Mouse (Mus musculus): ENCODE data around the gene D130043K22Rik. TPM values are rescaled to one million over a fixed set of nuclear protein-coding genes. Genes with fewer than 3 reads are reported as not detected.

D130043K22Rik gene
- polyA plus RNA-seq, 1 experiment from 2014 or later, result 8.2 TPM

- ATAC-seq (ENCODE audit: low FRiP score, low read depth), result no peak
- Histone ChIP-seq H3K27me3 (no peaks in the 10 kb centered on the region), H3K36me3 (peaks cover 7% of the 10 kb centered on the region; the same call in 1 of the 2 replicates), H3K4me2 (no peak overlapping the region), H3K9me3 (no peaks in the 10 kb centered on the region), H3K27ac (replicated peaks) (no peak overlapping the region), H3K9ac (no peak overlapping the region), H3K4me3 (no peak overlapping the region), H3K4me1 (replicated peaks) (peaks cover 8% of the 10 kb centered on the region)
- WGBS, result 83% methylated on average over 3 of the region's 3 CpGs
Measured at GRCm38 (mm10) chr13:24839831-24840230, 5.1 kb upstream of the D130043K22Rik start.

- H3K4me1 ChIP-seq (replicated peaks), result peaks cover 18% of the 10 kb centered on the region
- no peak overlapping the region for H3K4me2 ChIP-seq
- H3K9ac ChIP-seq, result no peak overlapping the region
- H3K9me3 ChIP-seq, result no peaks in the 10 kb centered on the region
- H3K4me3 ChIP-seq, result no peak overlapping the region
- ATAC-seq (ENCODE audit: low FRiP score, low read depth), result no peak
- no peaks in the 10 kb centered on the region for H3K27me3 ChIP-seq
- no peak overlapping the region for H3K27ac ChIP-seq (replicated peaks)
- WGBS, result 91% methylated on average over 3 of the region's 3 CpGs
- H3K36me3 ChIP-seq, result peaks cover 7% of the 10 kb centered on the region; the same call in 1 of the 2 replicates
Measured at GRCm38 (mm10) chr13:24841702-24842101, 3.2 kb upstream of the D130043K22Rik start.

- Histone ChIP-seq H3K9ac (no peak overlapping the region), H3K4me2 (no peak overlapping the region), H3K27ac (replicated peaks) (no peak overlapping the region), H3K36me3 (no peaks in the 10 kb centered on the region), H3K27me3 (no peaks in the 10 kb centered on the region), H3K9me3 (no peaks in the 10 kb centered on the region), H3K4me1 (replicated peaks) (peaks cover 18% of the 10 kb centered on the region), H3K4me3 (no peak overlapping the region)
- 88% methylated on average over 4 of the region's 4 CpGs for WGBS
- ATAC-seq (ENCODE audit: low FRiP score, low read depth), result no peak
Measured at GRCm38 (mm10) chr13:24849318-24849717, 4.4 kb downstream of the D130043K22Rik start.

- no peaks in the 10 kb centered on the region for H3K4me1 ChIP-seq (replicated peaks)
- H3K9me3 ChIP-seq, result no peaks in the 10 kb centered on the region
- H3K4me3 ChIP-seq, result no peak overlapping the region
- WGBS, result 90% methylated on average over 2 of the region's 2 CpGs
- no peak for ATAC-seq (ENCODE audit: low FRiP score, low read depth)
- H3K9ac ChIP-seq, result no peak overlapping the region
- no peaks in the 10 kb centered on the region for H3K36me3 ChIP-seq
- H3K4me2 ChIP-seq, result no peak overlapping the region
- no peaks in the 10 kb centered on the region for H3K27me3 ChIP-seq
- no peak overlapping the region for H3K27ac ChIP-seq (replicated peaks)
Measured at GRCm38 (mm10) chr13:24851989-24852388, 7.1 kb downstream of the D130043K22Rik start.

GRCm38 (mm10) chr13:24852570-24852969 is 7.6 kb downstream of the D130043K22Rik start:
- Histone ChIP-seq H3K4me1 (replicated peaks) (no peaks in the 10 kb centered on the region), H3K4me3 (no peak overlapping the region), H3K27me3 (no peaks in the 10 kb centered on the region), H3K9ac (no peak overlapping the region), H3K36me3 (no peaks in the 10 kb centered on the region), H3K27ac (replicated peaks) (no peak overlapping the region), H3K4me2 (no peak overlapping the region), H3K9me3 (no peaks in the 10 kb centered on the region)
- 82% methylated on average over 3 of the region's 3 CpGs for WGBS
- no peak for ATAC-seq (ENCODE audit: low FRiP score, low read depth)

GRCm38 (mm10) chr13:24859115-24859514 is 14.2 kb downstream of the D130043K22Rik start:
- no peak overlapping the region for H3K9ac ChIP-seq
- H3K27me3 ChIP-seq, result no peaks in the 10 kb centered on the region
- no peak for ATAC-seq (ENCODE audit: low FRiP score, low read depth)
- no peaks in the 10 kb centered on the region for H3K36me3 ChIP-seq
- H3K4me2 ChIP-seq, result no peak overlapping the region
- H3K4me1 ChIP-seq (replicated peaks), result no peaks in the 10 kb centered on the region
- no peak overlapping the region for H3K27ac ChIP-seq (replicated peaks)
- no peak overlapping the region for H3K4me3 ChIP-seq
- no peaks in the 10 kb centered on the region for H3K9me3 ChIP-seq

- Histone ChIP-seq H3K36me3 (no peaks in the 10 kb centered on the region), H3K4me2 (no peak overlapping the region), H3K27ac (replicated peaks) (no peak overlapping the region), H3K27me3 (no peaks in the 10 kb centered on the region), H3K9ac (no peak overlapping the region), H3K4me1 (replicated peaks) (no peaks in the 10 kb centered on the region), H3K9me3 (no peaks in the 10 kb centered on the region), H3K4me3 (no peak overlapping the region)
- 86% methylated on average over 12 of the region's 12 CpGs for WGBS
- no peak for ATAC-seq (ENCODE audit: low FRiP score, low read depth)
Measured at GRCm38 (mm10) chr13:24861084-24861483, 16.1 kb downstream of the D130043K22Rik start.

GRCm38 (mm10) chr13:24862021-24862420 is 17.1 kb downstream of the D130043K22Rik start:
- no peak overlapping the region for H3K9ac ChIP-seq
- no peaks in the 10 kb centered on the region for H3K27me3 ChIP-seq
- H3K27ac ChIP-seq (replicated peaks), result no peak overlapping the region
- H3K4me2 ChIP-seq, result no peak overlapping the region
- ATAC-seq (ENCODE audit: low FRiP score, low read depth), result no peak
- H3K36me3 ChIP-seq, result no peaks in the 10 kb centered on the region
- H3K4me1 ChIP-seq (replicated peaks), result no peaks in the 10 kb centered on the region
- H3K4me3 ChIP-seq, result no peak overlapping the region
- no peaks in the 10 kb centered on the region for H3K9me3 ChIP-seq
- WGBS, result 77% methylated on average over 7 of the region's 7 CpGs

GRCm38 (mm10) chr13:24862520-24862919 is 17.6 kb downstream of the D130043K22Rik start:
- Histone ChIP-seq H3K4me1 (replicated peaks) (no peaks in the 10 kb centered on the region), H3K27me3 (no peaks in the 10 kb centered on the region), H3K36me3 (no peaks in the 10 kb centered on the region), H3K4me3 (no peak overlapping the region), H3K4me2 (no peak overlapping the region), H3K27ac (replicated peaks) (no peak overlapping the region), H3K9me3 (no peaks in the 10 kb centered on the region), H3K9ac (no peak overlapping the region)
- 64% methylated on average over 7 of the region's 7 CpGs for WGBS
- no peak for ATAC-seq (ENCODE audit: low FRiP score, low read depth)

- no peak overlapping the region for H3K27ac ChIP-seq (replicated peaks)
- no peaks in the 10 kb centered on the region for H3K4me1 ChIP-seq (replicated peaks)
- H3K27me3 ChIP-seq, result no peaks in the 10 kb centered on the region
- no peak overlapping the region for H3K4me2 ChIP-seq
- no peaks in the 10 kb centered on the region for H3K9me3 ChIP-seq
- H3K4me3 ChIP-seq, result no peak overlapping the region
- no peak for ATAC-seq (ENCODE audit: low FRiP score, low read depth)
- no peaks in the 10 kb centered on the region for H3K36me3 ChIP-seq
- no peak overlapping the region for H3K9ac ChIP-seq
- 69% methylated on average over 9 of the region's 9 CpGs for WGBS
Measured at GRCm38 (mm10) chr13:24866430-24867402, 21.8 kb downstream of the D130043K22Rik start.

- Histone ChIP-seq H3K9me3 (no peaks in the 10 kb centered on the region), H3K27me3 (no peaks in the 10 kb centered on the region), H3K4me2 (no peak overlapping the region), H3K36me3 (no peaks in the 10 kb centered on the region; the same call in 1 of the 2 replicates), H3K4me1 (replicated peaks) (no peaks in the 10 kb centered on the region), H3K9ac (no peak overlapping the region), H3K4me3 (no peak overlapping the region), H3K27ac (replicated peaks) (no peak overlapping the region)
- ATAC-seq (ENCODE audit: low FRiP score, low read depth), result no peak
- WGBS, result 96% methylated on average over 10 of the region's 10 CpGs
Measured at GRCm38 (mm10) chr13:24867789-24868188, 22.9 kb downstream of the D130043K22Rik start.

GRCm38 (mm10) chr13:24868233-24868632 is 23.3 kb downstream of the D130043K22Rik start:
- Histone ChIP-seq H3K27me3 (no peaks in the 10 kb centered on the region), H3K4me3 (no peak overlapping the region), H3K4me1 (replicated peaks) (no peaks in the 10 kb centered on the region), H3K4me2 (no peak overlapping the region), H3K27ac (replicated peaks) (no peak overlapping the region), H3K9ac (no peak overlapping the region), H3K36me3 (no peaks in the 10 kb centered on the region; the same call in 1 of the 2 replicates), H3K9me3 (no peaks in the 10 kb centered on the region)
- no peak for ATAC-seq (ENCODE audit: low FRiP score, low read depth)
- WGBS, result 92% methylated on average over 7 of the region's 7 CpGs

All from hindbrain, embryonic 15.5 days (tissue).